Mouse (Mus musculus) liver, embryonic 14.5 days (tissue): Measurements from ENCODE around the gene Map7. TPM values are rescaled to one million over a fixed set of nuclear protein-coding genes. Genes with fewer than 3 reads are reported as not detected.

Source experiments
- ATAC-seq: fragments of 200-750 bp; cut with Nextera tagmentation; 2 replicates; pipeline ENCODE4 v1.8.0; 2017; ENCODE audit warnings: moderate number of reproducible peaks, mild to moderate bottlenecking, moderate library complexity; ENCODE audit not compliant: insufficient read depth
- DNase-seq, 3 experiments: peaks; one replicate each; pipeline ENCODE4 v3.0.0-alpha.2; 2012 to 2013; ENCODE audit warnings: low read depth in 3 of 3, low spot score in 3 of 3
- H3K27ac ChIP-seq: fragments of 300-500 bp; sonication (generic); 2 replicates; pipeline ENCODE4 v1.5.1; 2014; ENCODE audit warnings: moderate library complexity, mild to moderate bottlenecking, control low read depth, inconsistent platforms
- H3K27me3 ChIP-seq: fragments of 300-500 bp; sonication (generic); 2 replicates; pipeline ENCODE4 v1.6.1; 2014; ENCODE audit warnings: mild to moderate bottlenecking, low read length, moderate library complexity; ENCODE audit not compliant: control insufficient read depth, insufficient read depth
- H3K36me3 ChIP-seq: fragments of 300-500 bp; sonication (generic); replicated peaks from 2 replicates; pipeline ENCODE4 v1.6.1; 2014; ENCODE audit warnings: low read depth; ENCODE audit not compliant: control insufficient read depth, insufficient read depth
- H3K4me1 ChIP-seq, 2 experiments: fragments of 200-500 bp in 1 of 2; fragments of 300-500 bp in 1 of 2; sonication (generic) in 1 of 2; replicated peaks; 2 replicates each; pipeline ENCODE4 v1.6.1; 2012 to 2014; ENCODE audit warnings: antibody characterized with exemption in 1 of 2, inconsistent platforms in 1 of 2, low read length in 1 of 2; ENCODE audit not compliant: control insufficient read depth in 2 of 2, insufficient read depth in 2 of 2
- H3K4me2 ChIP-seq: fragments of 300-500 bp; sonication (generic); 2 replicates; pipeline ENCODE4 v1.6.1; 2014; ENCODE audit warnings: low read depth, mild to moderate bottlenecking, control low read depth, moderate library complexity
- H3K4me3 ChIP-seq, 2 experiments: fragments of 200-500 bp in 1 of 2; fragments of 300-500 bp in 1 of 2; sonication (generic) in 1 of 2; 2 replicates each; pipeline ENCODE4 v1.5.1; 2012 to 2014; ENCODE audit warnings: low read depth in 2 of 2, low read length in 2 of 2, mild to moderate bottlenecking in 2 of 2, control low read depth in 1 of 2, inconsistent platforms in 1 of 2, moderate library complexity in 1 of 2; ENCODE audit not compliant: insufficient read depth in 1 of 2
- H3K9ac ChIP-seq: fragments of 300-500 bp; sonication (generic); replicated peaks from 2 replicates; pipeline ENCODE4 v1.6.1; 2014; ENCODE audit warnings: mild to moderate bottlenecking, control low read depth, moderate library complexity
- H3K9me3 ChIP-seq: fragments of 300-500 bp; sonication (generic); 2 replicates; pipeline ENCODE4 v1.6.1; 2016; ENCODE audit warnings: low read length, mixed read lengths; ENCODE audit not compliant: control insufficient read depth
- CTCF ChIP-seq: IDR thresholded peaks from 2 replicates; pipeline ENCODE4 v1.5.1; 2016; ENCODE audit warnings: antibody characterized with exemption, low read depth, control low read depth
- EP300 ChIP-seq: IDR thresholded peaks from 2 replicates; pipeline ENCODE4 v1.6.1; 2016; ENCODE audit warnings: antibody characterized with exemption, low read depth
- WGBS: fragments of 180-500 bp; shearing (Covaris S2); extraction: QIAGEN DNeasy Blood & Tissue Kit; methylation state at CpG from one replicate; pipeline ENCODE4 v1.1.7; 2014; ENCODE audit not compliant: insufficient replicate concordance; 5-methylcytosine and 5-hydroxymethylcytosine counted together
- polyA plus RNA-seq, 2 experiments: library from polyadenylated mRNA; depleted of rRNA in 1 of 2; stranded (reverse) in 1 of 2; unstranded in 1 of 2; fragments of >200 nt; fragmentation: Nextera tagmentation in 1 of 2; extraction: Ambion mirVana in 1 of 2; gene quantifications; 2 replicates each; pipeline versions ENCODE4 v1.2.1 to v1.2.3; 2012 to 2014

Gene Map7
- polyA plus RNA-seq, 2 experiments, result 2.2 to 2.3 TPM

GRCm38 (mm10) chr10:20287369-20287768 lies 139.1 kb downstream of the Map7 start:
- Histone ChIP-seq H3K27me3 (no peaks in the 10 kb centered on the region), H3K36me3 (no peaks in the 10 kb centered on the region), H3K9me3 (no peaks in the 10 kb centered on the region), H3K27ac (no peak overlapping the region), H3K4me1 (peaks cover 0 to 9% of the 10 kb centered on the region in 2 experiments; a peak in 2 of 4 replicates), H3K4me3 (no peak overlapping the region), H3K9ac (no peak overlapping the region), H3K4me2 (no peak overlapping the region)
- WGBS, result 76% methylated on average over 6 of the region's 6 CpGs
- TF ChIP-seq EP300, result no peak
- no peak for TF ChIP-seq CTCF
- DNase-seq, result no peak
- ATAC-seq, result no peak

GRCm38 (mm10) chr10:20290467-20290883 lies 142.2 kb downstream of the Map7 start:
- Histone ChIP-seq H3K4me2 (peak overlapping the region; percentile 63), H3K27ac (no peak overlapping the region), H3K9ac (peak overlapping the region; percentile 40), H3K36me3 (no peaks in the 10 kb centered on the region), H3K4me3 (peak overlapping the region; percentile 6 to 28; a peak in 2 of 4 replicates), H3K9me3 (no peaks in the 10 kb centered on the region), H3K4me1 (peaks cover 0 to 5% of the 10 kb centered on the region in 2 experiments; a peak in 2 of 4 replicates), H3K27me3 (no peaks in the 10 kb centered on the region)
- ATAC-seq (no peak), DNase-seq (peak; percentile 51 to 60 (median 56))
- WGBS, result 15% methylated on average over 11 of the region's 11 CpGs
- TF ChIP-seq CTCF, result peak; percentile 89
- TF ChIP-seq EP300, result no peak

- Histone ChIP-seq H3K9me3 (no peaks in the 10 kb centered on the region), H3K4me3 (no peak overlapping the region), H3K4me2 (no peak overlapping the region), H3K9ac (no peak overlapping the region), H3K4me1 (no peaks in the 10 kb centered on the region), H3K27ac (no peak overlapping the region), H3K36me3 (no peaks in the 10 kb centered on the region), H3K27me3 (no peaks in the 10 kb centered on the region)
- ATAC-seq (no peak), DNase-seq (no peak)
- 50% methylated on average over 5 of the region's 5 CpGs for WGBS
- TF ChIP-seq CTCF (peak; percentile 70), EP300 (no peak)
These were observed 147.7 kb downstream of the Map7 start for GRCm38 (mm10) chr10:20295961-20296360.

- ATAC-seq (no peak), DNase-seq (no peak)
- H3K4me1 ChIP-seq, result no peaks in the 10 kb centered on the region
- H3K36me3 ChIP-seq, result no peaks in the 10 kb centered on the region
- H3K27ac ChIP-seq, result no peak overlapping the region
- H3K27me3 ChIP-seq, result no peaks in the 10 kb centered on the region
- no peak overlapping the region for H3K4me3 ChIP-seq
- 40% methylated on average over 3 of the region's 3 CpGs for WGBS
- H3K4me2 ChIP-seq, result no peak overlapping the region
- no peaks in the 10 kb centered on the region for H3K9me3 ChIP-seq
- TF ChIP-seq CTCF, result no peak
- no peak for TF ChIP-seq EP300
- H3K9ac ChIP-seq, result no peak overlapping the region
These were observed 150.1 kb downstream of the Map7 start for GRCm38 (mm10) chr10:20298152-20298920.

- H3K9me3 ChIP-seq, result no peaks in the 10 kb centered on the region
- no peak overlapping the region for H3K4me3 ChIP-seq
- no peak for TF ChIP-seq CTCF
- no peak for TF ChIP-seq EP300
- no peaks in the 10 kb centered on the region for H3K4me1 ChIP-seq
- no peak for DNase-seq
- ATAC-seq, result no peak
- H3K27me3 ChIP-seq, result no peaks in the 10 kb centered on the region
- H3K9ac ChIP-seq, result no peak overlapping the region
- no peak overlapping the region for H3K4me2 ChIP-seq
- WGBS, result 54% methylated on average over 5 of the region's 5 CpGs
- no peaks in the 10 kb centered on the region for H3K36me3 ChIP-seq
- no peak overlapping the region for H3K27ac ChIP-seq
These were observed 150.8 kb downstream of the Map7 start for GRCm38 (mm10) chr10:20299114-20299513.
